Mouse (Mus musculus): ENCODE data around the gene Gosr2.

GRCm38 (mm10) chr11:103685261-103685736 lies 12.4 kb downstream of the Gosr2 start:
- no peak for TF ChIP-seq CTCF (IDR thresholded peaks at IDR 0.05; ENCODE audit: low read depth)
- no peak for TF ChIP-seq EP300 (IDR thresholded peaks at IDR 0.05; ENCODE audit: low read depth)

Data from liver, embryonic 14.5 days (tissue).